Mouse (Mus musculus): ENCODE measurements at regions not wholly inside any gene's neighbourhood (a gene's known extent, or its start where the extent isn't known, plus 50 kb on each side); places are given as distances from the start of the nearest gene placed in this dataset.

DNA sequence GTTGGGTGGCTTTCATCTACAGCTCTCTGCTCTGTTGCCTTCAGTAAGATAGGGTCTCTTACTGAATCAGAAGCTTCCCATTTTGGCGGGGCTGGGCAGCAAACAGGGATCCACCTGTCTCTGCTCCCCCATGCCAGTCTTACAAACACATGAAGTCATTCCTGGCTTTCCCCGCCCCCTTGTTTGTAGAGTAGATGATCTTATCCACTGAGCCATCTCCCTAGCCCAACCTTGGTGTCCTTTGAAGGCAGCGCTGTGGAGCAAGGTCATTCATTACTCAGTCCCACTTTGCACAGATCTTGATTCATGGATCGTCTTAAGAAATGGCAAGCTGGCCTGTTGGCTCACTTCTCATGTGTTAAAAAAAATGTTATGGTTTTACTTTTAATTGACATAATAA, 293.6 kb downstream of the Dhx35 start:
- WGBS, result 82% methylated on average over 4 of the region's 4 CpGs
- Histone ChIP-seq H3K36me3 (ENCODE audit: control insufficient read depth, insufficient read depth, low read length) (no peaks in the 10 kb centered on the region), H3K27me3 (ENCODE audit: control insufficient read depth, insufficient read depth, low read length) (no peaks in the 10 kb centered on the region), H3K4me1 (ENCODE audit: control insufficient read depth, insufficient read depth, insufficient read length) (no peaks in the 10 kb centered on the region), H3K4me3 (ENCODE audit: extremely low read depth, insufficient read depth, insufficient read length) (no peak overlapping the region), H3K27ac (ENCODE audit: insufficient read depth, low read length) (no peak overlapping the region)
- DNase-seq (ENCODE audit: low read depth in 1 of 2, low spot score in 2 of 2), result no peak
- TF ChIP-seq POLR2A (IDR thresholded peaks at IDR 0.05; ENCODE audit: low read depth, low read length), result no peak

DNA sequence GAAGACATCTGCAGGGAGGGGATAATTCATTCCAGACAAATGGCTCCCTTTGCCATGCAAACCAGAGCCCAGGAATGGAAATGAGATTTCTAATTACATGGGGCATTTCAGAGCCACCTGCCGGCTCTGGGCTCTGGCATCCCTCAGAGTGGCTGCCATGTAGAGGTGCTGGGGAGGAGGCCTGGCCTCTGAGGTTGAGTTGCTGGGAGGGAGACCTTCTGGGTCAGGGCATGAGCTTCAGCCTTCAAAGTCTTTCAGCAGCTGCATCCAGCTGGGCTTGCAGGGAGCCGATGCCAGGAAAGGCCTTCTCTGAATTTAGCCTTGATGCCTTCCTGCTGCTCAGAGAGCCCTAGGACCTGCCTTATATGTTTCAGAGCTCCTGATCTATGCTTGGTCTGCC, 302.1 kb downstream of the Dhx35 start:
- H3K27me3 ChIP-seq (ENCODE audit: control insufficient read depth, insufficient read depth, low read length), result no peaks in the 10 kb centered on the region
- H3K27ac ChIP-seq (ENCODE audit: insufficient read depth, low read length), result no peak overlapping the region
- no peaks in the 10 kb centered on the region for H3K4me1 ChIP-seq (ENCODE audit: control insufficient read depth, insufficient read depth, insufficient read length)
- H3K4me3 ChIP-seq (ENCODE audit: extremely low read depth, insufficient read depth, insufficient read length), result no peak overlapping the region
- TF ChIP-seq POLR2A (IDR thresholded peaks at IDR 0.05; ENCODE audit: low read depth, low read length) (no peak), CTCF (IDR thresholded peaks at IDR 0.05; ENCODE audit: extremely low read depth, insufficient read depth, insufficient read length, insufficient replicate concordance) (no peak)
- WGBS, result 63% methylated on average over 2 of the region's 2 CpGs
- DNase-seq (ENCODE audit: low read depth in 1 of 2, low spot score in 2 of 2), result no peak
- H3K36me3 ChIP-seq (ENCODE audit: control insufficient read depth, insufficient read depth, low read length), result no peaks in the 10 kb centered on the region

DNA sequence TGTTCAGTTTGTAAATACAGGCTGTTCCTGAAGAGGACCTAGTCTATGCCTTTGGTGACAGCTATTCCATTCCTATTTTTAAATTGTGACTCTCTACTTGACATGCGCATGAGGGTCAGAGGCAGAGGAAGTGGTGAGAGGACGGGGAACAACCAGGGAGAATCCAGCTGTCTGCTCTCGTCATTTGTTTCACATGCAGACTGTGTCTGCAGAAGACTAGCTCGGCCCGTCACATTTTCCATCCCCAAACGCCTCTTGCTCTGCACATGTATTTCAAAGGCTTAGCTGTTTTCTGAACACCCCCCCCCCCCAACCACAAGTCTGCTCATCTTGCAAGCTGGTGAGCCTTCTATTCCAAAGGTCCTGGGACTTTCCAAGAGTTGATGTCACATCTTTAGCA, 339.4 kb downstream of the Dhx35 start:
- Histone ChIP-seq H3K4me1 (ENCODE audit: control insufficient read depth, insufficient read depth, insufficient read length) (no peaks in the 10 kb centered on the region), H3K36me3 (ENCODE audit: control insufficient read depth, insufficient read depth, low read length) (no peaks in the 10 kb centered on the region), H3K27me3 (ENCODE audit: control insufficient read depth, insufficient read depth, low read length) (no peaks in the 10 kb centered on the region), H3K27ac (ENCODE audit: insufficient read depth, low read length) (no peak overlapping the region), H3K4me3 (ENCODE audit: extremely low read depth, insufficient read depth, insufficient read length) (no peak overlapping the region)
- DNase-seq (ENCODE audit: low read depth in 1 of 2, low spot score in 2 of 2), result no peak
- TF ChIP-seq CTCF (IDR thresholded peaks at IDR 0.05; ENCODE audit: extremely low read depth, insufficient read depth, insufficient read length, insufficient replicate concordance) (no peak), POLR2A (IDR thresholded peaks at IDR 0.05; ENCODE audit: low read depth, low read length) (no peak)
- 62% methylated on average over 6 of the region's 6 CpGs for WGBS

DNA sequence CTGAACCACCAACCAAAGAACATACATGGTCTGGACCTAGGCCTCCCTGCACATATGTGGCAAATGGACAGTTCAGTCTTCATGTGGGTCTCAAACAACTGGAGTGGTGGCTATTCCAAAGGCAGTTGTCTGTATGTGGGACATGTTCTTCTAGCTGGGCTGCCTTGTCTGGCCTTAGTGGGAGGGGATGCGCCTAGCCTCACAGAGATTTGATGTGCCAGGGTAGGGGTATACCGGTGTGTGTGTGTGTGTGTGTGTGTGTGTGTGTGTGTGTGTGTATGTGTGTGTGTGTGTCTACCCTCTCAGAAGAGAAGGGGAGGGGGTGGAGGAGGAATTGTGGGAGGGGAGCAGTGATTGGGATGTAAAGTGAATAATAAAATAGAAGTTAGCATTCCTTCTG, 344.0 kb downstream of the Dhx35 start:
- Histone ChIP-seq H3K4me1 (ENCODE audit: control insufficient read depth, insufficient read depth, insufficient read length) (no peaks in the 10 kb centered on the region), H3K36me3 (ENCODE audit: control insufficient read depth, insufficient read depth, low read length) (no peaks in the 10 kb centered on the region), H3K27me3 (ENCODE audit: control insufficient read depth, insufficient read depth, low read length) (no peaks in the 10 kb centered on the region), H3K4me3 (ENCODE audit: extremely low read depth, insufficient read depth, insufficient read length) (no peak overlapping the region), H3K27ac (ENCODE audit: insufficient read depth, low read length) (no peak overlapping the region)
- TF ChIP-seq CTCF (IDR thresholded peaks at IDR 0.05; ENCODE audit: extremely low read depth, insufficient read depth, insufficient read length, insufficient replicate concordance), result no peak
- TF ChIP-seq POLR2A (IDR thresholded peaks at IDR 0.05; ENCODE audit: low read depth, low read length), result no peak
- no peak for DNase-seq (ENCODE audit: low read depth in 1 of 2, low spot score in 2 of 2)
- 95% methylated on average over 2 of the region's 2 CpGs for WGBS

DNA sequence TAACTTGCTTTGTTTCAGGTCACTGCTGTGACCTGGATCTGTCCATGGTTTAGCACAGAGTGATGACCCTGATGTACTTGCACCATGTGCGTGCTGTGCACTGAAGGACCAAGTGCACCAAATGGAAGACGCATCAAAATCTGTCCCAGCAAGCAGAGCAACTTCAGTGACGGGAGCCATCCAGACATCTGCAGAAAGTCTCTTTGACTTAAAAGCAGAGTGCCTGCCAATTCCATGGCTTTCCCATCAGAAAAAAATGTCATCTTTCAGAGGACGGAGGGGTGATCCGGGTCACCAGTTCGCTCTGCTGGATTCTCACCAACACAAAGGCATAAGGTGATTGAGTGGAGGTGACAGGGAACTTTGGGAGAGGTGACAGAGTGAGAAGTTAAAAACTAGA, 351.4 kb downstream of the Dhx35 start:
- 88% methylated on average over 6 of the region's 6 CpGs for WGBS
- Histone ChIP-seq H3K4me1 (ENCODE audit: control insufficient read depth, insufficient read depth, insufficient read length) (no peaks in the 10 kb centered on the region), H3K27ac (ENCODE audit: insufficient read depth, low read length) (no peak overlapping the region), H3K27me3 (ENCODE audit: control insufficient read depth, insufficient read depth, low read length) (no peaks in the 10 kb centered on the region), H3K4me3 (ENCODE audit: extremely low read depth, insufficient read depth, insufficient read length) (no peak overlapping the region), H3K36me3 (ENCODE audit: control insufficient read depth, insufficient read depth, low read length) (no peaks in the 10 kb centered on the region)
- TF ChIP-seq POLR2A (IDR thresholded peaks at IDR 0.05; ENCODE audit: low read depth, low read length) (no peak), CTCF (IDR thresholded peaks at IDR 0.05; ENCODE audit: extremely low read depth, insufficient read depth, insufficient read length, insufficient replicate concordance) (no peak)
- DNase-seq (ENCODE audit: low read depth in 1 of 2, low spot score in 2 of 2), result no peak

DNA sequence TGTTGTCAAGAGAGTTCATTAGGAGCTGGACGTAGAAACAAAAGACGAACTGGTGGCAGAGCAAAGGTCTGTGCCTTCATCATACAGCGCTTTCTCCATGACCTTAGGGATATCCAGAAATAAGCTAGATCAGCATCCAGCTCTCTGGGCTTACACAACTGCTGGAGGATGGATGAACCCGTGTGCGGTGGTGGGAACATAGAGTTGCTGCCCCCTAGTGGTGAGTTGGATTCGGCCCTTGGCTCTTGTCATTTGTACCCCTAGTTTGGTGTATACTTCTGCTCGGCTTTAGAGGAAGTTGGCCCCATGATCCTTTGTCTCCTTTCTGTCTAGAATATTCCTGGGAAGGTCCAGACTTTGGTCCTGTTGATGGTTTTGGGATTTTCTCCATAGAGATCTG, 369.4 kb downstream of the Dhx35 start:
- no peak for DNase-seq (ENCODE audit: low read depth in 1 of 2, low spot score in 2 of 2)
- Histone ChIP-seq H3K27ac (ENCODE audit: insufficient read depth, low read length) (no peak overlapping the region), H3K4me3 (ENCODE audit: extremely low read depth, insufficient read depth, insufficient read length) (no peak overlapping the region), H3K27me3 (ENCODE audit: control insufficient read depth, insufficient read depth, low read length) (no peaks in the 10 kb centered on the region), H3K4me1 (ENCODE audit: control insufficient read depth, insufficient read depth, insufficient read length) (no peaks in the 10 kb centered on the region), H3K36me3 (ENCODE audit: control insufficient read depth, insufficient read depth, low read length) (no peaks in the 10 kb centered on the region)
- WGBS, result 38% methylated on average over 7 of the region's 7 CpGs
- no peak for TF ChIP-seq CTCF (IDR thresholded peaks at IDR 0.05; ENCODE audit: extremely low read depth, insufficient read depth, insufficient read length, insufficient replicate concordance)
- no peak for TF ChIP-seq POLR2A (IDR thresholded peaks at IDR 0.05; ENCODE audit: low read depth, low read length)

DNA sequence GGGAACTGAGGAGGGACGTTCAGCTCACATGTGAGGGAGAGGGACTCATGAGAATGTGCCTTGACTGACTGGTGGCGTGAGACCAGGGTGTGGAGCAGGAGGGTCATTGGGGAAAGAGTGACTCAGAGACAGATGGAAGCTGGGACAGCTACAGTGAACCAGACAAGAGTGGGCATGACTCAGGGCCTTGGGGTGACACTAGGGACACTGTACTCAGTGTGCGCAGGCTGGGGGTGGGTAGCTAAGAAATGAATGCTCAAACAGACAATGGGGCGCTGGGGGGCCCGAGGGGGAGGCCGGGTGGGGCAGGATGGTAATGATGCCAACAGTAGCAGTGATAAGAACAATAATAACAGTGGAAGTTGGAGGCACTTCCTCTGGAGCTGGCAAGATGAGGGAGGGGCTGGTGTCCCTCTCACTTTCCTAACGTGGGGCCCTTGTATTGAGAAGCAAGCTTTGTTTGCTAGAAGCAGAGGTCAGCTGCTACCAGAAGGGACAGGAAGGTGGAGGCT, 374.0 kb downstream of the Dhx35 start:
- WGBS, result 39% methylated on average over 7 of the region's 7 CpGs
- H3K4me3 ChIP-seq (ENCODE audit: extremely low read depth, insufficient read depth, insufficient read length), result no peak overlapping the region
- TF ChIP-seq POLR2A (IDR thresholded peaks at IDR 0.05; ENCODE audit: low read depth, low read length), result no peak
- H3K27ac ChIP-seq (ENCODE audit: insufficient read depth, low read length), result no peak overlapping the region
- H3K27me3 ChIP-seq (ENCODE audit: control insufficient read depth, insufficient read depth, low read length), result no peaks in the 10 kb centered on the region
- H3K36me3 ChIP-seq (ENCODE audit: control insufficient read depth, insufficient read depth, low read length), result no peaks in the 10 kb centered on the region
- no peak for DNase-seq (ENCODE audit: low read depth in 1 of 2, low spot score in 2 of 2)
- H3K4me1 ChIP-seq (ENCODE audit: control insufficient read depth, insufficient read depth, insufficient read length), result no peaks in the 10 kb centered on the region
